Comparison of ENCODE assay signal across 15 mouse cellular contexts in the genomic region with DNA sequence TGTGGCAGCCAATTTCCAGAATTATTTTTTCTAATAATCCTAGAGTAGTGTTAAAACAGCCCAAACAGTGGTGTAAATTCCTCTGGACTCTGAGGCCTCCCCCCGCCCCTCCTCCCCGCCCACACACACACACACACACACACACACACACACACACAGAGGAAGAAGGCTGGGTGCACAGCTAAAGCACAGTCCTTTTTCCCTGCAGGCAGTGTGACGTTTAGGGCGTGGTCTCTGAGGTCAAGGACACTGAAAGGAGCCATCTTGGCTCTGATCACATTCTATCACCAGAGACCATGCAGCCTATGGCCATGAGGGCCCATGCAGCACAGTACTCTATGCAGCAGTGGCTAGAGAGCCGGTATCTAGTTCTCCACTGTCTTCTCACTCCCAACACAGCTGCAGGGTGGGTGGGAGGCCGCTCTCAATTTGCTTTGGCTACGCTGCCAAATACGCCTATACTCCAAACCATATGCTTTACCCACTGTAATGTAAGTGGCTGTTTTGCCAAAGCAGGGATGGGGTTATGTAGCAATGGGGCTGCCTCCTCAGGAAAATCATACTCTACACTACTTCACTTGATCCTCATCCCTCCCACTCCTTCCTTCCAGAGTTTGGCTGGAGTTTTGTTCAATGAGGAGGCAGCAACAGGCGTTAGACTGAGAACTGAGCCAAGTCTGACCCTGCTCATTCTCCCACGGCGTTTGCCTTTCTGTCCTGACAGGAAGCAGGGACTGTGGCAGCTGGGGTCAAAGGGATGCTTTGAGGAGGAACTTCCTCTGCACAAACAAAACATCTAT. TPM values are rescaled to one million over a fixed set of nuclear protein-coding genes. Genes with fewer than 3 reads are reported as not detected.
DNase-seq lines count a peak whose midpoint lies in the region; ATAC-seq and TF ChIP-seq lines count a peak whose summit lies in the region.
"Had no signal": no experiment of that assay in that cellular context is flagged by ENCODE, and none has a peak within 500 bp of the region (broad histone marks: within the 10 kb centered on the region; RNA-seq: fewer than 3 reads in every experiment).

No protein-coding gene starts in this region.

- H3K27ac ChIP-seq in heart, postnatal 0 days (ENCODE audit: low read depth), result no peak overlapping the region
- H3K27ac ChIP-seq in embryonic facial prominence, embryonic 14.5 days (replicated peaks; ENCODE audit: low read depth, low read length), result peak overlapping the region; percentile 33; the same call in 1 of the 2 replicates
- H3K27ac ChIP-seq: forebrain, embryonic 15.5 days; macrophage had no signal

- H3K9me3 ChIP-seq in heart, postnatal 0 days (replicated peaks; ENCODE audit: control insufficient read depth, low read length), result no peaks in the 10 kb centered on the region
- no peaks in the 10 kb centered on the region for H3K9me3 ChIP-seq in embryonic facial prominence, embryonic 14.5 days (ENCODE audit: control insufficient read depth, low read length)
- H3K9me3 ChIP-seq: forebrain, embryonic 15.5 days had no signal

- no peak overlapping the region for H3K4me2 ChIP-seq in heart, postnatal 0 days (ENCODE audit: low read depth, low read length)
- H3K4me2 ChIP-seq in embryonic facial prominence, embryonic 14.5 days (ENCODE audit: low read depth, low read length), result no peak overlapping the region
- H3K4me2 ChIP-seq: forebrain, embryonic 15.5 days had no signal

- H3K4me3 ChIP-seq in heart, postnatal 0 days (ENCODE audit: low read depth, low read length), result no peak overlapping the region
- no peak overlapping the region for H3K4me3 ChIP-seq in embryonic facial prominence, embryonic 14.5 days (ENCODE audit: low read depth, low read length)
- H3K4me3 ChIP-seq: forebrain, embryonic 15.5 days had no signal

- DNase-seq in heart, postnatal 0 days (ENCODE audit: low spot score), result peak; percentile 41
- DNase-seq in heart, postnatal 14 days, result no peak
- DNase-seq in left cerebral cortex, adult 18-20 months (ENCODE audit: low spot score in 2 of 2), result peak; percentile 26 to 41
- no peak for DNase-seq in left cerebral cortex, adult 11 months (ENCODE audit: low spot score)
- peak; percentile 81 for DNase-seq in ES-CJ7 (ENCODE audit: low read depth, low spot score)
- DNase-seq in embryonic facial prominence, embryonic 14.5 days (ENCODE audit: low spot score), result peak; percentile 83
- DNase-seq in retina, embryonic 14.5 days (ENCODE audit: low spot score), result no peak
- DNase-seq: cerebellum, adult 8-10 months; thymus, postnatal 25 days had no signal

- no peaks in the 10 kb centered on the region for H3K36me3 ChIP-seq in heart, postnatal 0 days (replicated peaks; ENCODE audit: control insufficient read depth, insufficient read depth, low read length)
- H3K36me3 ChIP-seq in embryonic facial prominence, embryonic 14.5 days (ENCODE audit: control insufficient read depth, insufficient read depth, low read length), result no peaks in the 10 kb centered on the region
- H3K36me3 ChIP-seq: forebrain, embryonic 15.5 days had no signal

- H3K27me3 ChIP-seq in heart, postnatal 0 days (ENCODE audit: control insufficient read depth, insufficient read depth, low read length), result no peaks in the 10 kb centered on the region
- H3K27me3 ChIP-seq in embryonic facial prominence, embryonic 14.5 days (replicated peaks; ENCODE audit: control insufficient read depth, insufficient read depth, low read length), result no peaks in the 10 kb centered on the region
- H3K27me3 ChIP-seq: forebrain, embryonic 15.5 days had no signal

- no peak for TF ChIP-seq CTCF in heart, postnatal 0 days (IDR thresholded peaks at IDR 0.05; ENCODE audit: low read depth)

- no peak overlapping the region for H3K9ac ChIP-seq in heart, postnatal 0 days (replicated peaks; ENCODE audit: low read depth, low read length)
- no peak overlapping the region for H3K9ac ChIP-seq in embryonic facial prominence, embryonic 14.5 days (ENCODE audit: low read depth, low read length)
- H3K9ac ChIP-seq: forebrain, embryonic 15.5 days had no signal

- WGBS in heart, postnatal 0 days, result 57% methylated on average over 11 of the region's 11 CpGs
- WGBS in embryonic facial prominence, embryonic 14.5 days, result 37% methylated on average over 11 of the region's 11 CpGs

- TF ChIP-seq EP300 in heart, postnatal 0 days (IDR thresholded peaks at IDR 0.05; ENCODE audit: low read depth), result no peak

- intact Hi-C loops in heart, postnatal 14 days (cut with DNase I), result no loop called here

- H3K4me1 ChIP-seq in heart, postnatal 0 days (ENCODE audit: control insufficient read depth, insufficient read depth), result 0 out of 2 replicates have a peak, but pooled peaks cover 6% of the 10 kb centered on the region
- peaks cover 14% of the 10 kb centered on the region for H3K4me1 ChIP-seq in embryonic facial prominence, embryonic 14.5 days (ENCODE audit: control insufficient read depth, insufficient read depth, low read length)

- ATAC-seq in heart, postnatal 0 days (ENCODE audit: insufficient read depth, low read depth), result peak; percentile 18; the same call in 1 of the 2 replicates
- peak; percentile 83 for ATAC-seq in embryonic facial prominence, embryonic 14.5 days (ENCODE audit: low read depth)
- no peak for ATAC-seq in activated CD4-positive, CD25-positive, alpha-beta regulatory T cell, adult 4 months
- ATAC-seq: forebrain, embryonic 15.5 days had no signal

RNA-seq across cellular contexts. Expression of a gene that starts 18.4 kb away (rescaled TPM):
- total RNA-seq in heart, postnatal 0 days (2014; rRNA removed; ENCODE audit: low replicate concordance), result not detected in 2 replicates
- polyA plus RNA-seq in heart, postnatal 0 days (2015; fragmentation: Nextera tagmentation; extraction: Ambion mirVana), result not detected in 2 replicates
- total RNA-seq in heart, postnatal 14 days (2021), result not detected
- not detected for total RNA-seq in left cerebral cortex, adult 18-20 months (2021)
- 1.8 and 1.9 TPM in 2 replicates for polyA plus RNA-seq in embryonic facial prominence, embryonic 14.5 days (2014; fragmentation: Nextera tagmentation; extraction: Ambion mirVana)
- not detected for polyA plus RNA-seq in activated CD4-positive, CD25-positive, alpha-beta regulatory T cell, adult 4 months (2017; shearing (Covaris generic))
- total RNA-seq: left cerebral cortex, postnatal 25 days had no signal
- polyA plus RNA-seq: gonadal fat pad, adult 2 months; macrophage had no signal

RNA-seq across cellular contexts. Expression of a gene that starts 54.8 kb away (rescaled TPM):
- not detected in 2 replicates for total RNA-seq in heart, postnatal 0 days (2014; rRNA removed; ENCODE audit: low replicate concordance)
- polyA plus RNA-seq in heart, postnatal 0 days (2015; fragmentation: Nextera tagmentation; extraction: Ambion mirVana), result not detected in 2 replicates
- total RNA-seq in heart, postnatal 14 days (2021), result not detected
- total RNA-seq in left cerebral cortex, adult 18-20 months (2021), result under 1 TPM in 1 of 2 experiments, not detected in 1; 0.63 TPM
- polyA plus RNA-seq in embryonic facial prominence, embryonic 14.5 days (2014; fragmentation: Nextera tagmentation; extraction: Ambion mirVana), result not detected in 2 replicates
- not detected for polyA plus RNA-seq in activated CD4-positive, CD25-positive, alpha-beta regulatory T cell, adult 4 months (2017; shearing (Covaris generic))
- polyA plus RNA-seq: forebrain, embryonic 15.5 days; gonadal fat pad, adult 2 months; macrophage; midbrain, postnatal 0 days had no signal

RNA-seq across cellular contexts. Expression of a gene that starts 58.8 kb away (rescaled TPM):
- total RNA-seq in heart, postnatal 0 days (2014; rRNA removed; ENCODE audit: low replicate concordance), result 156 and 179 TPM in 2 replicates
- 254 and 259 TPM in 2 replicates for polyA plus RNA-seq in heart, postnatal 0 days (2015; fragmentation: Nextera tagmentation; extraction: Ambion mirVana)
- 100 to 1,000 TPM; 136 to 152 TPM for total RNA-seq in heart, postnatal 14 days (2021)
- 100 to 1,000 TPM; 160 to 161 TPM for total RNA-seq in left cerebral cortex, adult 18-20 months (2021)
- polyA plus RNA-seq in embryonic facial prominence, embryonic 14.5 days (2014; fragmentation: Nextera tagmentation; extraction: Ambion mirVana), result 1,018 and 1,100 TPM in 2 replicates
- polyA plus RNA-seq in activated CD4-positive, CD25-positive, alpha-beta regulatory T cell, adult 4 months (2017; shearing (Covaris generic)), result 1,000 to 10,000 TPM; 1,545 to 1,596 TPM

Comparison
In these comparisons a context has a peak if more than half of its experiments do, and no peak if none do; other contexts are left out.
1. DNase-seq: peak in heart, postnatal 0 days (single experiment), left cerebral cortex, adult 18-20 months (2 of 2), ES-CJ7 (single experiment) and embryonic facial prominence, embryonic 14.5 days (single experiment); none in heart, postnatal 14 days (0 of 2), left cerebral cortex, adult 11 months (single experiment) and retina, embryonic 14.5 days (single experiment).